Mouse (Mus musculus): ENCODE measurements around the gene Kcnh2. TPM values are rescaled to one million over a fixed set of nuclear protein-coding genes. Genes with fewer than 3 reads are reported as not detected.

Gene Kcnh2
- total and polyA plus RNA-seq, 3 experiments, result 59.3 to 121 (median 68.5) TPM

DNA sequence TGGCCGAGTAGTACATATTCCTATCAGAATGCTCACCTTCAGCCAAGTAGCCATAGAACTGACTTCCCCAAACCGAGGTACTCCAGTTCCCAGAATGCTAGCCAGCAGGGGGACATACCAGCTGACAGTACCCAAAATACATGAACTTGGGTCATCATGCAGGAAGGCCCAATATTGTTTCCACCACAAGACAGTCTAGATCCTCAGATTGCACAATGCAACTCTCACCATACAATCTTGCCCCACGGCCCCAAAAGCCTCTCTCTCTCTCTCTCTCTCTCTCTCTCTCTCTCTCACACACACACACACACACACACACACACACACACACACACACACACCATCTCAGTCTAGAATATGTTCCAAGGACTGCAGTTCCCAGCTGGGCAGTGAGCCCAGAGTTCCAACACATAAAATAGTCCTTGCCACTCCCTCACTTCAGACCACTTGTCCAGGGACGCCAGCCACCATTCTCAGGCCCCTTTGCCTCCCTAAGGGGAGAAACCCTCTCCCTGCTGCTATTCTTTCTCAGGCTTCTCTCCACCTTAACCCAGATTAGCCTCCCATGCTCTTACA, 24.5 kb downstream of the Kcnh2 start:
- H3K27me3 ChIP-seq (ENCODE audit: control insufficient read depth, insufficient read depth, low read length), result no peaks in the 10 kb centered on the region
- no peaks in the 10 kb centered on the region for H3K79me2 ChIP-seq (replicated peaks; ENCODE audit: control insufficient read depth, insufficient read depth, low read length)
- no peaks in the 10 kb centered on the region for H3K36me3 ChIP-seq (ENCODE audit: control insufficient read depth, insufficient read depth, low read length)
- H3K9ac ChIP-seq (ENCODE audit: low read depth, low read length), result peak overlapping the region; percentile 7; the same call in 1 of the 2 replicates
- WGBS, result 37% methylated on average over 4 of the region's 4 CpGs
- H3K27ac ChIP-seq, result peak overlapping the region; percentile 83
- no peaks in the 10 kb centered on the region; the same call in 1 of the 2 replicates for H3K4me1 ChIP-seq (ENCODE audit: control insufficient read depth, insufficient read depth, low read length)
- DNase-seq, result peak; percentile 48 to 66
- TF ChIP-seq EP300 (IDR thresholded peaks at IDR 0.05; ENCODE audit: insufficient read depth, low read depth, low read length) (no peak), CTCF (IDR thresholded peaks at IDR 0.05) (peak; percentile 13; the same call in 1 of the 2 replicates), POLR2A (IDR thresholded peaks at IDR 0.05; ENCODE audit: insufficient read depth, low read depth, low read length) (peak; percentile 54; the same call in 1 of the 2 replicates)
- no peak overlapping the region for H3K4me3 ChIP-seq
- intact Hi-C loops (cut with DNase I), result no loop called here

DNA sequence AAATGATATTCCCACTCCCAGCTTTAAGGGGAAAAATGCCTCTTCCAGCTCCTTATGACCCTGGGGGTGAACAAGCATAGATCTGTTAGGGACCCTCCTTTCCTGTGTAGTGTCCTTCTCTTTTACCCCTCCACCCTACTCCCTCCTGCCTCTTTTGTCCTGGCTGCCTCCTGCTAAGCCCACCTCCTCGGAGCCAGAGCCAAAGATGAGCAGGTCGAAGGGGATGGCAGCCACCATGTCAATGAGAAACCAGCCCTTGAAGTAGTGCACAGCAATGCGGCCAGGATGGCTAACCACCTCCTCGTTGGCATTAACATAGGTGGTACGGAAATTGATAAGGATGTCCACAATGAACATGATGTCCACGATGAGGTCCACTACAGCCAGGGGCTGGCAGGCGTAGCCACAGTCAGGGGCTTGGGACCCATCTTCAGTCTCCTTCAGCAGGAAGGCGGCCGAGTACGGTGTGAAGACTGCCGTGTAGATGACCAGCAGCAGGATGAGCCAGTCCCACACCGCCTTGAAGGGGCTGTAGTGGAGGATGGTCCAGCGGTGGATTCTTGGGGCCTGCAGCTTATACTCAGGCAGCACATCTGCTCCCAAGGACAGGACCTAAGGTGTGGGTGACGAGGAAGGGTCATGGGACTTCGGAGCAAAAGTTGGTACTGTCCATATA, 25.1 kb downstream of the Kcnh2 start:
- TF ChIP-seq CTCF (IDR thresholded peaks at IDR 0.05) (no peak), EP300 (IDR thresholded peaks at IDR 0.05; ENCODE audit: insufficient read depth, low read depth, low read length) (no peak)

DNA sequence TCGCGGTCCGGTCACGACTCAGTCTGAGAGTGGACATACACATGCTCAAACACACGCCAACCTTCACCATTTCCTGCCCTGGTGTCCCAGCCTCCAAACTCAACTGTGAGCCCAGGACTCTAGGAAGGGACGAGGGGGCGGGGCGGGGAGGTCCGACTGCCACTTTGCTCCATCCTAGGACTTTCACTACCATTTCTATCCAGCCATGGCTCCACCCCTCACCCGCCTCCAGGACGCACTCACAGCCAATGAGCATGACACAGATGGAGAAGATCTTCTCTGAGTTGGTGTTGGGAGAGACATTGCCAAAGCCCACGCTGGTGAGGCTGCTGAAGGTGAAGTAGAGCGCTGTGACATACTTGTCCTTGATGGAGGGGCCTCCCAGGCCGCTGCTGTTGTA, 26.2 kb downstream of the Kcnh2 start:
- Histone ChIP-seq H3K27me3 (ENCODE audit: control insufficient read depth, insufficient read depth, low read length) (no peaks in the 10 kb centered on the region), H3K27ac (no peak overlapping the region), H3K79me2 (replicated peaks; ENCODE audit: control insufficient read depth, insufficient read depth, low read length) (no peaks in the 10 kb centered on the region), H3K9ac (ENCODE audit: low read depth, low read length) (no peak overlapping the region), H3K4me1 (ENCODE audit: control insufficient read depth, insufficient read depth, low read length) (peaks cover under 1% of the 10 kb centered on the region; the same call in 1 of the 2 replicates), H3K4me3 (no peak overlapping the region), H3K36me3 (ENCODE audit: control insufficient read depth, insufficient read depth, low read length) (no peaks in the 10 kb centered on the region)
- 60% methylated on average over 14 of the region's 14 CpGs for WGBS
- DNase-seq, result peak in 1 of 2 experiments; percentile 19
- intact Hi-C loops (cut with DNase I), result no loop called here
- TF ChIP-seq CTCF (IDR thresholded peaks at IDR 0.05) (no peak), EP300 (IDR thresholded peaks at IDR 0.05; ENCODE audit: insufficient read depth, low read depth, low read length) (no peak), POLR2A (IDR thresholded peaks at IDR 0.05; ENCODE audit: insufficient read depth, low read depth, low read length) (no peak)

More for the DNA sequence above, 25.1 kb downstream of the Kcnh2 start:
- H3K4me3 ChIP-seq, result no peak overlapping the region
- H3K36me3 ChIP-seq (ENCODE audit: control insufficient read depth, insufficient read depth, low read length), result no peaks in the 10 kb centered on the region
- no peaks in the 10 kb centered on the region for H3K79me2 ChIP-seq (replicated peaks; ENCODE audit: control insufficient read depth, insufficient read depth, low read length)
- H3K4me1 ChIP-seq (ENCODE audit: control insufficient read depth, insufficient read depth, low read length), result no peaks in the 10 kb centered on the region; the same call in 1 of the 2 replicates
- H3K27me3 ChIP-seq (ENCODE audit: control insufficient read depth, insufficient read depth, low read length), result no peaks in the 10 kb centered on the region
- H3K9ac ChIP-seq (ENCODE audit: low read depth, low read length), result no peak overlapping the region
- WGBS, result 76% methylated on average over 15 of the region's 15 CpGs
- peak in 1 of 2 experiments; percentile 24 for DNase-seq
- intact Hi-C loops (cut with DNase I), result no loop called here
- peak overlapping the region; percentile 40 for H3K27ac ChIP-seq

DNA sequence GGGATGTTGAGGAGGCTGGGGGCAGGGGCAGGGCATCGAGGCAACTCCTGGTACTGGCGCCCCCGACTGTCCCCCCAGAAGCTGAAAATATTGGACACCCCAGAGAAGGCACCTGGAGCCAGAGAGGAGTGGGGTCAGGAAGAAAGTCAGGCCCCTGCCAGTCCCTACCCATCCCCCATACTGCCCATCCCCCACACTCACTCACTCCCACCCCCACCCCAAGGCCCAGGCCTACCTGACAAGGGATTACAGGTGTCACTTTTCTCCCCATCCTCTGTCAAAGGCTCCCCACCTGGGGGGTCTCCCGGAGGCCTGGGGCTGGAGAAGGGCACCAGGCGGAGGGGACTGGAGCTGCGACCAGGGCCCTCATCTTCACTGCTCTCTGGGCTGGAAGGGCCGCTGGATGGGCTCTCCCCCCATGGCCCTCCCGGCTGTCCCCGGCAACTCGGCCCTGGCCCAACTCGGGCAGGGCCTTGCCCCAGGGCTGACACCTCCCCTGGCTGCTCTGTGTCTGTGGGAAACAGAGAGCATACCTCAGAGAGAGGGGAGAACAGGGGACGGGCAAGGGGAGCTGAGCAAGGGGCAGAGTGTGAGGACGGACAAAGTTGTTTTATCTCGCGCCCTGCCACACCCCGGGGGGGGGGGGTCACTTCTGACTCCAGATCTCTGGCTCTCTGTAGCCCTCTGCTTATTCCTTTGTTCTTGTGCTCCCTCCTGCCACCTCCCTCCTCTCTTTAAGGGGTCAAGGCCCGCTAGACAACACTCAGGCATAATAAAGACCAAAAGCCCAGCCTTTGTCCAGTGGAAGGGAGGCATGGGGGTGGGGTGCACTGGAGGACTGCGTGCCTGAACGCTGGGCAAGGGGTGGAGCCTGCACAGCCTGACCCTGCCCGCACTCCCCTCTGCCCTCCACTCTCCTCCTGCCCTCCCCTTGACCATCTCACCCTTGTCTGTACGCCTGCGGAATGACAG, 29.4 kb downstream of the Kcnh2 start:
- Histone ChIP-seq H3K27me3 (ENCODE audit: control insufficient read depth, insufficient read depth, low read length) (no peaks in the 10 kb centered on the region), H3K9ac (ENCODE audit: low read depth, low read length) (0 out of 2 replicates have a peak overlapping the region, but pooled peaks have one; percentile 1), H3K4me3 (no peak overlapping the region), H3K27ac (no peak overlapping the region), H3K79me2 (replicated peaks; ENCODE audit: control insufficient read depth, insufficient read depth, low read length) (no peaks in the 10 kb centered on the region), H3K36me3 (ENCODE audit: control insufficient read depth, insufficient read depth, low read length) (no peaks in the 10 kb centered on the region), H3K4me1 (ENCODE audit: control insufficient read depth, insufficient read depth, low read length) (peaks cover 2% of the 10 kb centered on the region; the same call in 1 of the 2 replicates)
- TF ChIP-seq CTCF (IDR thresholded peaks at IDR 0.05), result no peak
- no peak for TF ChIP-seq EP300 (IDR thresholded peaks at IDR 0.05; ENCODE audit: insufficient read depth, low read depth, low read length)
- TF ChIP-seq POLR2A (IDR thresholded peaks at IDR 0.05; ENCODE audit: insufficient read depth, low read depth, low read length), result no peak
- intact Hi-C loops (cut with DNase I), result no loop called here
- DNase-seq, result no peak
- 37% methylated on average over 22 of the region's 22 CpGs for WGBS

DNA sequence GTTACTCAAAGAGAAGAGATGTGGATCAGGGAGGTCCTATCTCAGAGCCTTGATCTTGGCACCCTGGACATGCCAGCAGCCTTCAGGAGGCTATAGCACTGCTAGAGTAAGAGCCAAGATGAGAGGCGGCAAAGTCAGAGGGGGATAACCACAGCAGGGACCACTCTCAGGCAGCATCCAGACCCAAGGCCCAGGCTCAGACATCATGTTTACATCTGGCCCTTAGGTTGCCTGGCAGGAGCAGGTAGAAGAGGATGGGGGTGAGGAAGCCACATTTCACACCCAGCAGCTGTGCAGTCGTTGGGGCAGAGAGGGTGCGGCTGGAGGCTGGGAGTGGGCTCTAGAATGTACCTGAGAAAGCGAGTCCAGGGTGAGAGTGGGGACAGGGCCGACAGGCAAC, 30.5 kb downstream of the Kcnh2 start:
- H3K4me3 ChIP-seq, result no peak overlapping the region
- no peaks in the 10 kb centered on the region for H3K27me3 ChIP-seq (ENCODE audit: control insufficient read depth, insufficient read depth, low read length)
- no peak for DNase-seq
- TF ChIP-seq POLR2A (IDR thresholded peaks at IDR 0.05; ENCODE audit: insufficient read depth, low read depth, low read length) (no peak), EP300 (IDR thresholded peaks at IDR 0.05; ENCODE audit: insufficient read depth, low read depth, low read length) (no peak), CTCF (IDR thresholded peaks at IDR 0.05) (no peak)
- no peak overlapping the region; the same call in 1 of the 2 replicates for H3K27ac ChIP-seq
- peaks cover 2% of the 10 kb centered on the region; the same call in 1 of the 2 replicates for H3K4me1 ChIP-seq (ENCODE audit: control insufficient read depth, insufficient read depth, low read length)
- H3K9ac ChIP-seq (ENCODE audit: low read depth, low read length), result no peak overlapping the region
- intact Hi-C loops (cut with DNase I), result no loop called here
- no peaks in the 10 kb centered on the region for H3K79me2 ChIP-seq (replicated peaks; ENCODE audit: control insufficient read depth, insufficient read depth, low read length)
- 73% methylated on average over 5 of the region's 5 CpGs for WGBS
- H3K36me3 ChIP-seq (ENCODE audit: control insufficient read depth, insufficient read depth, low read length), result no peaks in the 10 kb centered on the region
